Mouse (Mus musculus): ENCODE measurements around the gene Pde10a. TPM values are rescaled to one million over a fixed set of nuclear protein-coding genes. Genes with fewer than 3 reads are reported as not detected.

The Pde10a gene
- polyA plus RNA-seq, 1 experiment from 2014 or later: 12.5 TPM

DNA sequence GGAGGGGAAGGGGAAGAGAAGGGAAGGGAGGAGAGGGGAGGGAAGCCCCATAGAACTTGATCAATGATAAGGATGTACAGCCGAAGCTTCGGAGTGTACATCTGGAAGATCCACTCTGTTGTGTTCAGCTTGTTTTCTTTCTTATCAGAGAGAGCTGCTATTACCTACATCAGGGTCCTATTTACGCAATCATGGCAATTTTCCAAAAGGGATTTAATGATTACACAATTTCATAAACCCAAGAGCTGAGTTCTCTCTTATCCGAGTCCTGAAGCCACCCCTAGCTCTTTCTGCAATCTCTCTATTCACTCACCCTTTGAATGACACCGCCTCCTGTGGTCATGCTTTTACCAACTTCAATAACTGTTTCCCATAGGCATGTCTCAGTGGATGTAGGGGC is 508.3 kb downstream of the Pde10a start:
- H3K4me3 ChIP-seq (replicated peaks): no peak overlapping the region
- 85% methylated on average over 5 of the region's 5 CpGs for WGBS
- no peaks in the 10 kb centered on the region for H3K27me3 ChIP-seq (replicated peaks)
- H3K36me3 ChIP-seq: no peaks in the 10 kb centered on the region
- no peak overlapping the region for H3K9ac ChIP-seq (replicated peaks)
- H3K9me3 ChIP-seq (replicated peaks): no peaks in the 10 kb centered on the region
- H3K4me2 ChIP-seq: no peak overlapping the region
- no peak for ATAC-seq (ENCODE audit: low FRiP score)
- peaks cover 21% of the 10 kb centered on the region for H3K4me1 ChIP-seq
- H3K27ac ChIP-seq (replicated peaks): no peak overlapping the region

GRCm38 (mm10) chr17:9035561-9036348 is 510.6 kb downstream of the Pde10a start:
- Histone ChIP-seq H3K4me1 (peaks cover 21% of the 10 kb centered on the region), H3K4me2 (no peak overlapping the region), H3K4me3 (replicated peaks) (no peak overlapping the region), H3K9me3 (replicated peaks) (no peaks in the 10 kb centered on the region), H3K27me3 (replicated peaks) (no peaks in the 10 kb centered on the region), H3K27ac (replicated peaks) (no peak overlapping the region), H3K36me3 (no peaks in the 10 kb centered on the region), H3K9ac (replicated peaks) (no peak overlapping the region)
- WGBS: 67% methylated on average over 8 of the region's 8 CpGs
- ATAC-seq (ENCODE audit: low FRiP score): no peak

Other genes with a start within 250 kb of the Pde10a start
- gene Mpc1, start 242.5 kb upstream of the Pde10a start, polyA plus RNA-seq (2015; fragmentation: Nextera tagmentation; extraction: Ambion mirVana): 382 and 460 TPM in 2 replicates
- gene Sft2d1, start 214.3 kb upstream of the Pde10a start, polyA plus RNA-seq (2015; fragmentation: Nextera tagmentation; extraction: Ambion mirVana): 161 and 176 TPM in 2 replicates
- gene Prr18, start 187.9 kb upstream of the Pde10a start, polyA plus RNA-seq (2015; fragmentation: Nextera tagmentation; extraction: Ambion mirVana): 13.8 and 18.4 TPM in 2 replicates
- 0.65 and 0.79 TPM in 2 replicates for gene T2, start 169.4 kb upstream of the Pde10a start, polyA plus RNA-seq (2015; fragmentation: Nextera tagmentation; extraction: Ambion mirVana)
- 0.31 and 0.35 TPM in 2 replicates for gene T, start 90.9 kb upstream of the Pde10a start, polyA plus RNA-seq (2015; fragmentation: Nextera tagmentation; extraction: Ambion mirVana)
- not detected in 2 replicates for gene Gm17087, start 41.6 kb downstream of the Pde10a start, polyA plus RNA-seq (2015; fragmentation: Nextera tagmentation; extraction: Ambion mirVana)

Measured in neural tube, embryonic 15.5 days (tissue).